Mouse (Mus musculus): ENCODE data around the gene Pid1. TPM values are rescaled to one million over a fixed set of nuclear protein-coding genes. Genes with fewer than 3 reads are reported as not detected.

The Pid1 gene
- total RNA-seq, 2 experiments from 2014 or later, result 17.6 TPM

- intact Hi-C loops (cut with DNase I; ENCODE audit: low total_unique reads), result no loop called here
- no peak for DNase-seq
Observed at GRCm38 (mm10) chr1:84203494-84203893, 160.5 kb downstream of the Pid1 start.

DNA sequence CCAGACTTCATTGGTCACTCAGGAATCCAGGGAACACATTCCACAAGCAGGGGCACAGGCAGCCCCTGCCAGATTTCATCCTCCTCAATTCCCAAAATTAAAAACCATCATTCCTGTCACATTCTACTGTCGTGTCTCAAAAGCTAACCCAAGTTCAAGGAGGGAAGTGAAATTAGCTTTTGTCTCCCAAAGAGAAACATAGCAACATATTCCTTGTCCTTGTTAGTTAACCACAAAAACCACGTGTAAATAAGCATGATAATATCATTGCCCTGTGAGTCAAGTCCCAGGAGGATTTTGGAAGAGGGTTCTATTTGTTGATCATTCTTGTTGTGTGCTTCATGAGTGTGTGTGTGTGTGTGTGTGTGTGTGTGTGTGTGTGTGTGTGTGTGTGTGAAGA, 164.1 kb downstream of the Pid1 start:
- no peak for DNase-seq
- intact Hi-C loops (cut with DNase I; ENCODE audit: low total_unique reads), result no loop called here

DNA sequence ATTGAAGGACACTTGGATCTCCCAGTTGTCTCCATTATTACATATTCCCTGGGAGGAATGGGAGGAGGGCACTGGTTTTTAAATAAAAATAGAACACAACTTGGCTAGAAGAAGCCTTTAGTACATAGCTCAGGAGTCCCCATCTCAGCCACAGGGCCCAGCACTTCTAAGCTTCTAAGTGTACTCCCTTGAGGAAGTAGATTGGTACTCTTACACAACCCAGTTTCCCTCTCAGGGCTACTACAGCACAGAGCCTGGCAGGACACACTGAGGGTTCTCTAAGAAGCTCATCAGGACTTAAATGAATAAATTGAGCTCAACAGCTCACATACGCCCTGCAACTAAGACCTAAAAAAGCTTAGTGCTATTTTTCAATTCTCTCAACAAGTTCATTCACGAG, 165.1 kb downstream of the Pid1 start:
- DNase-seq, result no peak
- intact Hi-C loops (cut with DNase I; ENCODE audit: low total_unique reads), result no loop called here

DNA sequence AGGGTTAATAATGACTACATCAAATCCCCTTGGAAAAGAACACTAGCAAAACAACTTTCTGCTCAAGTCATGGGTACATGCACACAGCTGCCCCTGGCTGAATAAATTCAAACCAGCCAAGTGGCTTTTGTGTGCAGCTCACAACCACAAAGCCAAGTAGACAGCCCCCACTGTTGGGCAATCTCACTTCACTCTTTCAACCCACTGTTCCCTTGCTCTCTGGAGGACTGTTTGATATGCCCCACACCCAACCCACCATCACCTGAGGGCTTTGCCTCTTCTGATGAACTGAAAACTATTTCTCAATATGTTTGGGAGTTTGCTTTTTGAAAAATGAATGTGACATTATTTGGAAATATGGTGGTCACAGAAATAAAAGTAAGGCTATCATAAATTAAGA, 171.8 kb downstream of the Pid1 start:
- DNase-seq, result no peak
- intact Hi-C loops (cut with DNase I; ENCODE audit: low total_unique reads), result no loop called here

DNA sequence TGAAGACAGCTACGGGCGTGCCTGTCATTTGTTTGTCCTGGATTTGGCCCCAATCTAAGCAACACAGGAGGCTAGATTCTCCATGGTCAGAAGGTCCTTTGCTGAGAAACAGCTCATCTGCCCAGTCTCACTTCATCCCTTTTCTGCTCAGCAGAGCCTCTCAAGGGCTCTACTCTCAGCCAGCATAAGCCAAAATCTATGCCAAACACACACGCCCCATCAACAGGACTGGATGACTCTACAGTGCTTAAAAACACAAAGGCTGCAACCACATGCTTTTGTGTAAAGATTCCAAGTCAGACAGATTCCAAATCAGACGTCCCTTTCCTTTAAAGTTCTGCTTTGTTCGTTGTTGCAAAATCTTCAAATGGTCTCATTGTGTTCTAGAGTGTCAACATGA, 174.5 kb downstream of the Pid1 start:
- DNase-seq, result peak; percentile 9
- intact Hi-C loops (cut with DNase I; ENCODE audit: low total_unique reads), result no loop called here

DNA sequence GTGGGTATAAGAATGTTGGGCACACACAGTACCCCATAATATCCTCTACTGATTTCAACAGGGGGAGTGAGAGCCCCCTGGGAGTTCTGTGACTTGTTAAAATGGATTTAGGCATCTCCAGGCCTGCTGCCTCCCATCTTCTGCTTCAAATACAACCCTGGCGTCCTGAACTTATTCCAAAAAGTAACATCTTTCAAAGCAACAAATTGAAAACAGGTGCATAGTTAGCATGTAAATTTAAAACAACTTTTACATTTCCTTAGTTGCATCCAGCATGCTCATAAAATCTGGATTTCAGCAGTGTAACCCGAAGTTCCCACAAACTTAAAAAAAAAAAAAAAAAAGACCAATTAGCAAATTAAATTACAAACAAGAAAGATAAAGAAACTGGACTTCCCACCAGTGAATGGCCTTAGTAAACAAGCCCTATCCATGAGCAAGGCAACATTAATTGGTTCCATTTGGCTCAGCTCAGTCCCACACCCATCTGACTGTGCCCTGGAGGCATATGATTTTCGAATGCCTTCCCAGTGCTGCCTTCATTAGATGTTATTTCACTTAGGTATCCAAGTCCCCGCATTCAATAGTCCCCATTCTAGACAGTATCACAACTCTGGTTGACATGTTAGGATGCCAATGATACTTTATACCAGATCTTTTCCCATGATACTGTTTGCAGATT, 177.1 kb downstream of the Pid1 start:
- intact Hi-C loops (cut with DNase I; ENCODE audit: low total_unique reads), result no loop called here
- DNase-seq, result no peak

- DNase-seq, result no peak
- intact Hi-C loops (cut with DNase I; ENCODE audit: low total_unique reads), result no loop called here
Observed at GRCm38 (mm10) chr1:84177696-84178095, 186.3 kb downstream of the Pid1 start.

- intact Hi-C loops (cut with DNase I; ENCODE audit: low total_unique reads), result no loop called here
- DNase-seq, result no peak
Observed at GRCm38 (mm10) chr1:84177033-84177432, 186.9 kb downstream of the Pid1 start.

DNA sequence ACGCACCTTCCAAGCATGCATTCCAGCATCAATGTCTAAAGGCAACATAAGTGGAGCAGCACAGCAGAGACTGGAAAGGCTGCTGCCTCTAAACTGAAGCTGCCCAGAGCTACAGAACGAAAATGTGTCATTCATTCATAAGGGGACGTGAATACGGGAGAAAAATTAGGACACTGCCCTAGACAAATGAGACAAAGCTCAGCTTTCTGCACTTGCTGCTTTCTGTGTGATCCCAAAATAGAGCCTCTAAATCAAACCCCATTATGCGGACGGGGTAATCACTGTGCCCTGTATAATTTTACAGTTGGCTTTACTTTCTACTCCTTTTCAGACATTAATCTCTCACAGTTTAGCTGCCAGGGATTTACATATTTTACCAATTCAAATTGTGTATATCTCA, 191.0 kb downstream of the Pid1 start:
- no peak for DNase-seq
- intact Hi-C loops (cut with DNase I; ENCODE audit: low total_unique reads), result no loop called here

DNA sequence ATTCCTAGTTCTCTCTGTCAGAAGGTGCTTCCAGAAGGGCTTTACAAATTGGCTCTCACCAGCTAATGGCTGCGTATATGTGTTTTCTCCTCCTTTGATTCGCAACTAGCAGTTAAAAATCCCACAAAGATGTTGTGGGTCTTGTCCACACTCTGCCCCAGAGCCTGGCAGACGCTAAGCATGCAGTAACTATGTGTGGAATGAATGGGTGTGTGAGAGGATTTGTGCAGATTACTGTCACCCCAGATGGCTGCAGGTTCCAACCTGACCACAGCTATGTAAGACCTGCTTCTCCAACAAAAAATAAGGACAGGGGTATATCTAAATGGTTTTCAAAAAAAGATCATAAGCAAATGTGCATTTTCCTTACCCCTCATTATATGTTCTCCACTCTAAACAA, 206.2 kb downstream of the Pid1 start:
- no peak for DNase-seq
- intact Hi-C loops (cut with DNase I; ENCODE audit: low total_unique reads), result no loop called here

DNA sequence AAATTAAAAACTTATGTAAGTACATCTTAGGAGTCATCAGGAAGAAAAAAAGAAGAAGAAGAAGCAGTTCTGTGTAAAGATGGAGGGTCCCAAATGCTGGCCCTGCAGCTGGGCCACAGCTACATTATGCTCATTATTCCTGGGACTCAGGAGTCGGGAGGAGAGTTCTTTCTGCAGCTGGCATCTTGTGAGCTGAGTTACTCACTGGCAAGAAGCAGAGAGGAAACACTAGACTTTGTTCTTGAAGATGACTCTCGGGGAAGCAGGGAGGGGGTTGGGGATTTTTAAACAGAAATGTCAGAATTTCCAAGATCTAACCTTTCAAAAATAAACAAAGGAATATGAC, 208.4 kb downstream of the Pid1 start:
- DNase-seq, result no peak
- intact Hi-C loops (cut with DNase I; ENCODE audit: low total_unique reads), result no loop called here

DNA sequence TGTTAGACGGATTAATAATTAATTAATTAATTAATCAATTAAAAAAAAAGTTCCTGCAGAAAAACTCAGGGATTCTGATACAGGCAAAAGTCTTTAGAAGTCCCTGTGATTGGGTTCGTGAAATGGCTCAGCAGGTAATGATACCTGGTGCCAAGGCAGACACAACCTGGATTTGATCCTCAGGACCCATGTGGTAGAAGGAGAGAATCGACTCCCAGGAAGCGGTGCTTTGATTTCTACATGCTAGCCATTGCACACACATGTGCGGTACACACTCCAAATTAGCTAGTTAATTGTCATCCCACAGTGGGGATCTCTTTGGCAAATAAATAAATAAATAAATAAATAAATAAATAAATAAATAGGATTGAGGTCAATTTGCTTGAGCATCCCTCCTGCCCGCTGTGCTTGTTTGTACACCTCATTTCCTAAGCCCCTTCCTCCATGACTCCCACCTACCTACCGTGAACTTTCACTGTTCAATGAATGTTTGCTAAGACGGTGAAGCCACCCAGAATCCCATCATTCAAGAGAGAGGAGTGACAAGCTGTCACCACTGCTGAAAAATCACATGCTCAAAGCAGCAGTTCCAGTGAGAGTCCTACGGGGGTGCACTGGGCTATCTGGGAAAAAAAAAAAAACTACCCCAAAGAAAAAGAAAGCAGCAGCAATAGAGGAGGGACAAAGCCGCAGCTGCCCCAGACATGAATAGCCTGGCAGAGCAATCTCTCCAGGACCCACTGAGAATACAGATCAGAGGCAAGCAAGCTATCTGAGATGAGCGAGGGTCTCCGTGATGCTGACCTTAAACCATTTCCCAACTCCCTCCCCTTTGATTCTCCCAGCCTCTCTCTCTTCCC, 209.0 kb downstream of the Pid1 start:
- intact Hi-C loops (cut with DNase I; ENCODE audit: low total_unique reads), result no loop called here
- DNase-seq, result no peak

GRCm38 (mm10) chr1:84153943-84154342, 210.0 kb downstream of the Pid1 start:
- peak; percentile 13 for DNase-seq
- intact Hi-C loops (cut with DNase I; ENCODE audit: low total_unique reads), result no loop called here

- intact Hi-C loops (cut with DNase I; ENCODE audit: low total_unique reads), result no loop called here
Observed at GRCm38 (mm10) chr1:84141561-84141960, 222.4 kb downstream of the Pid1 start.

DNA sequence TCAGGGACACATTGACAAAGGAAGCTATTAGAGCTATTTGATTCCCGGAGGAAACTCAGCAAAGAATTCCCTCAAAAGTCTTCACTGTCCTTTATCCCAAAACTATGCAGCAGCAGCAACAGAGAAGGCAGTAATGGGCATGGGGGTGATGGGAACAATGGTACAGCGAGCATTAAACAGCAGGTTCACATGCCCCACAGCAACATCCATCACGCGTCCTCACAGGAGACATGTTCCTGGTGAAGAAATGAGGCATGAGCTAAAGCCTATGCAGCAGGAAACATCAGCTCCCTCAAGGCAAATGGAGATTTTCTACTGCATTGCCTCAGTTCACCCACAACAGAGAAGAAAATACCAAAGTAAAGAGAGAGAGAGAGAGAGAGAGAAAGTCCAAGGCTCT, 231.5 kb downstream of the Pid1 start:
- no peak for DNase-seq
- intact Hi-C loops (cut with DNase I; ENCODE audit: low total_unique reads), result no loop called here

More at GRCm38 (mm10) chr1:84141561-84141960, 222.4 kb downstream of the Pid1 start:
- DNase-seq, result no peak

DNA sequence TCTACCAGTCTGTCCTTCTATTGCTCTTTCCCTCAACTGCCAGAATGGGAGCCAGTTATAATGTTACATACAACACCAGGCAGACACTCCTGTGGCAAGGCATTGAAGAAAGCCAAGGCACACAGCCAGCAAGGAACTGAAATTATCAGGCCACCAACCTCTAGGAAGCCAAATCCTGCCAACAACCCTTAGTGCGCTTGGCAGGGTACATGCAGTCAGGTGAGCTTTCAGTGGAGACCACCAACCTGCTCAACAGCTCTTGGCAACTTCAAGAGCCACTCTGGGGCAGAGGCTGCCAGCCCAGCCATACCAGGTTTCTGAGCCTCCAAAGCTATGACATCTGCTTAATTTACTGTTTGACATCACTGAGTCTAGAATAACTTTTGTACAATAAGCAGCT, 232.2 kb downstream of the Pid1 start:
- no peak for DNase-seq
- intact Hi-C loops (cut with DNase I; ENCODE audit: low total_unique reads), result no loop called here

DNA sequence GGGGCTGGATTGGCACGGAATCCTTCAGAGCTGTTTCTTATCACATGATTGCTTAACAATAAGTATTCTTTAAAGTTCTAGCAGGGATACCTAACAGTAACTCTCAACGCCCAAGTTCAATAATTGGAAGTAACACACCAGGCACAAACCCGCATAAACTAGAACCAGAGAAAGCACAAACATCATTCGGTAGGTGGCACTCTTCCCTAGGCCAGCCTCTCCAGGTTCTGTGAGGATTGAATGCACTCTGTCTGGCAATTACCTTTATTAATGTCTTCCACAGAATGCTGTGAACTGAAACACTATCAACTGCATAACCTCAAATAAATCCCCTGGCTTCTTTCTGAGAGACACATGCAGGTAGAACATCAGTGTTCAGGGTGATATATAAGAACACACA, 235.5 kb downstream of the Pid1 start:
- intact Hi-C loops (cut with DNase I; ENCODE audit: low total_unique reads), result no loop called here
- no peak for DNase-seq

DNA sequence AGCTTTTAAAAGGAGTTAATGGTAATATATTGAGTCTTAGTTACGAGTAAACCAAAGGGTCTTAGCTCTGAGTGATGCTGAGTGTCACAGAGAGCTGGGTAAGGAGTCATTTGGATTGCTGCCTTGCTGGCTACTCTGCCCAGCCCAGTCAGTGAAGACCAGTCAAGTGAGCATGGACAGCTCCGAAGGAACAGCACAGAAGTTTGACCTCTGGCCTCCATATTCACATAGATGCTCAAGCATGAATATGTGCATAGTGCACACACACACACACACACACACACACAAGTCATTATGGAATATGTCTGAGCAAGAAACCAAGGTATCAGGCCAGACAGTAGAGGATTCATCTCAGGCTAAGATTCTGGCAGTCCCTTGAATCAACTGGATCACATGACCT, 244.7 kb downstream of the Pid1 start:
- intact Hi-C loops (cut with DNase I; ENCODE audit: low total_unique reads), result no loop called here
- no peak for DNase-seq

DNA sequence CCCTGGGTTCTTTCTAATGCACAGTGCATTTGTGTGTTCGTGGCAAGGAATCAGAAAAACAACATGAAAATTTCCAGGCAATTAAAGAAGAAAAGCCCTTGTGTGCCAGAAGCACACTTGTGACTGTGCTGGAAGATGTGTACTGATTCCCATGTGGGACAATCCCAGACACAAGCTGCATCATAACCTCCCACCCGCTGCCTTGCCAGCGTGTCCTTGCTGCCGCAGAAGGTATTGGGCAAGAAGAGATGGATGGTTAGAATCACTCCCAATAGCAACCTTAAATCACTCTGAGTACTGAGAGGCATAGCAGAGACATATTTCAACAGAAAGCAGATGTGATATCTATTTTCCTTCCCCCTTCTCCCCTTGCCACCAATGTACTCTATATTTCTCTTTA, 257.2 kb downstream of the Pid1 start:
- DNase-seq, result peak; percentile 13
- intact Hi-C loops (cut with DNase I; ENCODE audit: low total_unique reads), result no loop called here

DNA sequence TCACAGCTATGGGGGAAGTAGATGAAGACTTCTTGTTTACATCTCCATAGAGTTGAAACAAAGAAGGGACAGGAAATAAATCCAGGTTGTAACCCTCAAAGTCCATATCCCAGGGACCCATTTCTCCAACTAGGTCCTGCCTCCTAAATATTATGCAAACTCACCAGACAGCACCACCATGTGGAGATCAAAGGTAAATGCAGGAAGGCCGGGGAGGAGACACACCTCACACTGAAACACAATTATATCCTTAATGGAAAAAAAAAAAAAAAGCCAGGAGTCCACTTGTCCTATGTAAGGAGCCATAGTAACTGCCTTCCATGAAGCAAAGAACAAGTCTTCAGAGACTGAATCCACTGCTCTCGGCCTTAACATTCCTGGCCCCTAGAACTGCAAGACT, 261.9 kb downstream of the Pid1 start:
- DNase-seq, result no peak

GRCm38 (mm10) chr1:84097398-84097797, 266.6 kb downstream of the Pid1 start:
- peak; percentile 7 for DNase-seq
- intact Hi-C loops (cut with DNase I; ENCODE audit: low total_unique reads), result no loop called here

More for the DNA sequence above, 261.9 kb downstream of the Pid1 start:
- intact Hi-C loops (cut with DNase I; ENCODE audit: low total_unique reads), result no loop called here
